In genomic region chr10:127199474-127199873, GRCm38 (mm10) we compare ENCODE assay signal across 19 mouse cellular contexts. TPM values are rescaled to one million over a fixed set of nuclear protein-coding genes. Genes with fewer than 3 reads are reported as not detected.
DNase-seq lines count a peak whose midpoint lies in the region; ATAC-seq and TF ChIP-seq lines count a peak whose summit lies in the region.
"Had no signal": no experiment of that assay in that cellular context is flagged by ENCODE, and none has a peak within 500 bp of the region (broad histone marks: within the 10 kb centered on the region; RNA-seq: fewer than 3 reads in every experiment).

No protein-coding gene starts in this region.

- no peak for ATAC-seq in kidney, embryonic 16.5 days (ENCODE audit: low FRiP score, low TSS enrichment)
- no peak for ATAC-seq in kidney, embryonic 15.5 days (replicated peaks; ENCODE audit: low FRiP score)
- ATAC-seq in liver, embryonic 13.5 days (ENCODE audit: low read depth) = no peak
- no peak for ATAC-seq in liver, embryonic 11.5 days (replicated peaks; ENCODE audit: low FRiP score)
- ATAC-seq in G1E (ENCODE audit: extremely low read depth, insufficient number of reproducible peaks, low FRiP score, poor library complexity, severe bottlenecking) = no peak
- no peak for ATAC-seq in inflammation-experienced regulatory T-cells, adult 6 months
- ATAC-seq: forebrain, embryonic 15.5 days; intestine, embryonic 15.5 days had no signal

- intact Hi-C loops in heart, adult 2 months (cut with DNase I) = no loop called here

- 84% methylated on average over 11 of the region's 11 CpGs for WGBS in heart, adult 2 months
- 84% methylated on average over 11 of the region's 11 CpGs for WGBS in kidney, embryonic 16.5 days
- 78% methylated on average over 11 of the region's 11 CpGs for WGBS in kidney, embryonic 15.5 days
- WGBS in liver, embryonic 13.5 days (ENCODE audit: insufficient replicate concordance) = 85% methylated on average over 11 of the region's 11 CpGs
- WGBS in liver, embryonic 11.5 days = 84% methylated on average over 11 of the region's 11 CpGs

- no peak overlapping the region for H3K9ac ChIP-seq in heart, adult 2 months (ENCODE audit: low read depth, low read length)
- 0 out of 2 replicates have a peak overlapping the region, but pooled peaks have one; percentile 11 for H3K9ac ChIP-seq in kidney, embryonic 16.5 days (replicated peaks; ENCODE audit: low read length)
- H3K9ac ChIP-seq in kidney, embryonic 15.5 days = no peak overlapping the region
- H3K9ac ChIP-seq in liver, embryonic 13.5 days = no peak overlapping the region
- no peak overlapping the region for H3K9ac ChIP-seq in liver, embryonic 11.5 days (ENCODE audit: low read depth, low read length)
- H3K9ac ChIP-seq: forebrain, embryonic 15.5 days; hindbrain, embryonic 15.5 days; intestine, embryonic 15.5 days had no signal

- H3K4me1 ChIP-seq in heart, adult 2 months (ENCODE audit: control insufficient read depth, insufficient read depth, low read length) = peaks cover 1% of the 10 kb centered on the region; the same call in 1 of the 2 replicates
- peaks cover 34% of the 10 kb centered on the region for H3K4me1 ChIP-seq in kidney, embryonic 16.5 days (ENCODE audit: insufficient read depth, low read length)
- H3K4me1 ChIP-seq in kidney, embryonic 15.5 days = peaks cover 44% of the 10 kb centered on the region
- H3K4me1 ChIP-seq in liver, embryonic 13.5 days (replicated peaks) = peaks cover 83% of the 10 kb centered on the region
- H3K4me1 ChIP-seq in liver, embryonic 11.5 days (replicated peaks; ENCODE audit: control insufficient read depth, insufficient read depth, low read length) = peaks cover 31% of the 10 kb centered on the region
- peaks cover 89% of the 10 kb centered on the region for H3K4me1 ChIP-seq in G1E (ENCODE audit: insufficient read depth, low read depth, low read length)

- TF ChIP-seq CTCF in heart, adult 2 months (IDR thresholded peaks at IDR 0.05) = no peak
- TF ChIP-seq CTCF in G1E (IDR thresholded peaks at IDR 0.05; ENCODE audit: low read depth, low read length) = no peak

- DNase-seq in heart, adult 2 months = no peak
- DNase-seq in heart, adult 8-10 months (ENCODE audit: low spot score) = no peak
- DNase-seq in liver, embryonic 13.5 days = no peak
- DNase-seq in liver, embryonic 11.5 days (ENCODE audit: low spot score) = no peak
- no peak for DNase-seq in G1E (ENCODE audit: low spot score)
- DNase-seq: adrenal gland, adult 2 months; adrenal gland, postnatal 25 days; cerebellum, adult 9-11 months; cerebellum, postnatal 36 days; gastrocnemius, postnatal 36 days; heart, adult 18-20 months; heart, postnatal 10 days had no signal

- no peaks in the 10 kb centered on the region for H3K36me3 ChIP-seq in heart, adult 2 months (ENCODE audit: control insufficient read depth, insufficient read depth, low read length)
- peaks cover 43% of the 10 kb centered on the region for H3K36me3 ChIP-seq in kidney, embryonic 16.5 days (ENCODE audit: insufficient read depth, low read length)
- H3K36me3 ChIP-seq in kidney, embryonic 15.5 days = peaks cover 70% of the 10 kb centered on the region
- H3K36me3 ChIP-seq in liver, embryonic 13.5 days = peaks cover 73% of the 10 kb centered on the region
- peaks cover 31% of the 10 kb centered on the region for H3K36me3 ChIP-seq in liver, embryonic 11.5 days (ENCODE audit: control insufficient read depth, insufficient read depth, low read length)
- H3K36me3 ChIP-seq in G1E (replicated peaks) = peaks cover 79% of the 10 kb centered on the region

- H3K4me3 ChIP-seq in heart, adult 2 months = no peak overlapping the region
- no peak overlapping the region for H3K4me3 ChIP-seq in kidney, embryonic 16.5 days (ENCODE audit: low read length)
- H3K4me3 ChIP-seq in kidney, embryonic 15.5 days (replicated peaks) = no peak overlapping the region
- no peak overlapping the region for H3K4me3 ChIP-seq in liver, embryonic 13.5 days (replicated peaks)
- H3K4me3 ChIP-seq in liver, embryonic 11.5 days (ENCODE audit: low read depth, low read length) = no peak overlapping the region
- H3K4me3 ChIP-seq in G1E (ENCODE audit: low read depth, low read length) = peak overlapping the region; percentile 52; the same call in 1 of the 2 replicates
- H3K4me3 ChIP-seq: forebrain, embryonic 15.5 days; hindbrain, embryonic 15.5 days; intestine, embryonic 15.5 days had no signal

- no peaks in the 10 kb centered on the region for H3K9me3 ChIP-seq in kidney, embryonic 16.5 days (ENCODE audit: low read length)
- no peaks in the 10 kb centered on the region for H3K9me3 ChIP-seq in kidney, embryonic 15.5 days (replicated peaks)
- no peaks in the 10 kb centered on the region for H3K9me3 ChIP-seq in liver, embryonic 13.5 days (replicated peaks)
- H3K9me3 ChIP-seq in liver, embryonic 11.5 days (ENCODE audit: control insufficient read depth, low read length) = no peaks in the 10 kb centered on the region
- H3K9me3 ChIP-seq in G1E (replicated peaks) = no peaks in the 10 kb centered on the region
- H3K9me3 ChIP-seq: forebrain, embryonic 15.5 days; hindbrain, embryonic 15.5 days; intestine, embryonic 15.5 days had no signal

- TF ChIP-seq EP300 in heart, adult 2 months (IDR thresholded peaks at IDR 0.05; ENCODE audit: insufficient read depth, low read depth, low read length) = no peak

- no peaks in the 10 kb centered on the region for H3K79me2 ChIP-seq in heart, adult 2 months (replicated peaks; ENCODE audit: control insufficient read depth, insufficient read depth, low read length)

- no peak overlapping the region for H3K27ac ChIP-seq in heart, adult 2 months
- no peak overlapping the region; the same call in 1 of the 2 replicates for H3K27ac ChIP-seq in kidney, embryonic 16.5 days (ENCODE audit: low read length)
- H3K27ac ChIP-seq in kidney, embryonic 15.5 days = no peak overlapping the region
- peak overlapping the region; percentile 100 for H3K27ac ChIP-seq in liver, embryonic 13.5 days
- no peak overlapping the region for H3K27ac ChIP-seq in liver, embryonic 11.5 days (ENCODE audit: low read depth, low read length)
- H3K27ac ChIP-seq: forebrain, embryonic 15.5 days; hindbrain, embryonic 15.5 days; intestine, embryonic 15.5 days had no signal

- no peaks in the 10 kb centered on the region for H3K27me3 ChIP-seq in heart, adult 2 months (ENCODE audit: control insufficient read depth, insufficient read depth, low read length)
- no peaks in the 10 kb centered on the region for H3K27me3 ChIP-seq in kidney, embryonic 16.5 days (ENCODE audit: insufficient read depth, low read length)
- H3K27me3 ChIP-seq in kidney, embryonic 15.5 days = no peaks in the 10 kb centered on the region
- H3K27me3 ChIP-seq in liver, embryonic 13.5 days = no peaks in the 10 kb centered on the region
- H3K27me3 ChIP-seq in liver, embryonic 11.5 days (replicated peaks; ENCODE audit: control insufficient read depth, insufficient read depth, low read length) = no peaks in the 10 kb centered on the region
- H3K27me3 ChIP-seq in G1E (ENCODE audit: insufficient read depth, low read length) = no peaks in the 10 kb centered on the region
- H3K27me3 ChIP-seq: CH12.LX; forebrain, embryonic 15.5 days; hindbrain, embryonic 15.5 days; intestine, embryonic 15.5 days had no signal

- H3K4me2 ChIP-seq in kidney, embryonic 16.5 days (replicated peaks; ENCODE audit: low read depth, low read length) = no peak overlapping the region
- H3K4me2 ChIP-seq in kidney, embryonic 15.5 days = no peak overlapping the region
- H3K4me2 ChIP-seq in liver, embryonic 13.5 days = no peak overlapping the region
- no peak overlapping the region for H3K4me2 ChIP-seq in liver, embryonic 11.5 days
- H3K4me2 ChIP-seq: forebrain, embryonic 15.5 days; hindbrain, embryonic 15.5 days; intestine, embryonic 15.5 days had no signal

- TF ChIP-seq POLR2A in heart, adult 2 months (IDR thresholded peaks at IDR 0.05; ENCODE audit: insufficient read depth, low read depth, low read length) = peak; percentile 7; the same call in 1 of the 2 replicates

RNA-seq across cellular contexts. Expression of gene Dtx3, which starts 3.9 kb away (rescaled TPM):
- 10 to 100 TPM; 23.7 to 24.2 TPM for total RNA-seq in heart, adult 2 months (2021)
- 92.6 and 102 TPM in 2 replicates for polyA plus RNA-seq in heart, adult 2 months (2012; rRNA removed)
- 10 to 100 TPM; 18.1 to 29.6 (median 24.2) TPM for total RNA-seq in heart, adult 8-10 months (2022)
- 115 and 125 TPM in 2 replicates for polyA plus RNA-seq in kidney, embryonic 16.5 days (2015; fragmentation: Nextera tagmentation; extraction: Ambion mirVana)
- polyA plus RNA-seq in kidney, embryonic 15.5 days (2015; fragmentation: Nextera tagmentation; extraction: Ambion mirVana) = 100 and 129 TPM in 2 replicates
- polyA plus RNA-seq in liver, embryonic 13.5 days (2015; fragmentation: Nextera tagmentation; extraction: Ambion mirVana) = 16.8 and 19.3 TPM in 2 replicates
- polyA plus RNA-seq in liver, embryonic 11.5 days (2014; fragmentation: Nextera tagmentation; extraction: Ambion mirVana) = 64.0 and 70.8 TPM in 2 replicates
- total RNA-seq in G1E (2014; fragmentation: Nextera tagmentation) (318 and 360 TPM in 2 replicates), G1E (2017) (95.8 and 125 TPM in 2 replicates)
- polyA plus RNA-seq in G1E (2012) = 213 and 260 TPM in 2 replicates
- 10 to 100 TPM; 35.2 to 56.0 (median 47.0) TPM for polyA plus RNA-seq in inflammation-experienced regulatory T-cells, adult 6 months (2017; shearing (Covaris generic))

RNA-seq across cellular contexts. Expression of gene Arhgef25, which starts 9.6 kb away (rescaled TPM):
- total RNA-seq in heart, adult 2 months (2021) = 10 to 100 TPM in 1 of 2 experiments, 1 to 10 TPM in 1; 9.8 to 10.1 TPM
- 17.4 and 18.2 TPM in 2 replicates for polyA plus RNA-seq in heart, adult 2 months (2012; rRNA removed)
- 10 to 100 TPM in 3 of 4 experiments, 1 to 10 TPM in 1; 8.1 to 13.4 (median 10.8) TPM for total RNA-seq in heart, adult 8-10 months (2022)
- 47.8 and 53.8 TPM in 2 replicates for polyA plus RNA-seq in kidney, embryonic 16.5 days (2015; fragmentation: Nextera tagmentation; extraction: Ambion mirVana)
- 40.6 and 52.6 TPM in 2 replicates for polyA plus RNA-seq in kidney, embryonic 15.5 days (2015; fragmentation: Nextera tagmentation; extraction: Ambion mirVana)
- polyA plus RNA-seq in liver, embryonic 13.5 days (2015; fragmentation: Nextera tagmentation; extraction: Ambion mirVana) = 8.1 and 8.2 TPM in 2 replicates
- 28.3 and 30.2 TPM in 2 replicates for polyA plus RNA-seq in liver, embryonic 11.5 days (2014; fragmentation: Nextera tagmentation; extraction: Ambion mirVana)
- total RNA-seq in G1E (2014; fragmentation: Nextera tagmentation) (49.0 and 70.1 TPM in 2 replicates), G1E (2017) (43.0 and 51.4 TPM in 2 replicates)
- polyA plus RNA-seq in G1E (2012) = 98.4 and 120 TPM in 2 replicates
- polyA plus RNA-seq in inflammation-experienced regulatory T-cells, adult 6 months (2017; shearing (Covaris generic)) = under 1 TPM in 1 of 3 experiments, not detected in 2; 0.20 TPM

RNA-seq across cellular contexts. Expression of gene Pip4k2c, which starts 11.9 kb away (rescaled TPM):
- total RNA-seq in heart, adult 2 months (2021) = 10 to 100 TPM; 25.7 to 28.8 TPM
- 29.0 and 42.3 TPM in 2 replicates for polyA plus RNA-seq in heart, adult 2 months (2012; rRNA removed)
- total RNA-seq in heart, adult 8-10 months (2022) = 10 to 100 TPM; 32.4 to 38.3 (median 35.3) TPM
- polyA plus RNA-seq in kidney, embryonic 16.5 days (2015; fragmentation: Nextera tagmentation; extraction: Ambion mirVana) = 50.9 and 52.2 TPM in 2 replicates
- 41.1 and 43.5 TPM in 2 replicates for polyA plus RNA-seq in kidney, embryonic 15.5 days (2015; fragmentation: Nextera tagmentation; extraction: Ambion mirVana)
- polyA plus RNA-seq in liver, embryonic 13.5 days (2015; fragmentation: Nextera tagmentation; extraction: Ambion mirVana) = 39.8 and 45.8 TPM in 2 replicates
- 43.1 and 43.4 TPM in 2 replicates for polyA plus RNA-seq in liver, embryonic 11.5 days (2014; fragmentation: Nextera tagmentation; extraction: Ambion mirVana)
- total RNA-seq in G1E (2014; fragmentation: Nextera tagmentation) (136 and 141 TPM in 2 replicates), G1E (2017) (126 and 133 TPM in 2 replicates)
- 130 and 151 TPM in 2 replicates for polyA plus RNA-seq in G1E (2012)
- 10 to 100 TPM; 25.7 to 32.1 (median 26.0) TPM for polyA plus RNA-seq in inflammation-experienced regulatory T-cells, adult 6 months (2017; shearing (Covaris generic))

RNA-seq across cellular contexts. Expression of gene Slc26a10, which starts 19.0 kb away (rescaled TPM):
- 10 to 100 TPM; 13.2 to 14.7 TPM for total RNA-seq in heart, adult 2 months (2021)
- polyA plus RNA-seq in heart, adult 2 months (2012; rRNA removed) = 40.5 and 68.0 TPM in 2 replicates
- total RNA-seq in heart, adult 8-10 months (2022) = 10 to 100 TPM; 13.0 to 24.6 (median 15.5) TPM
- 2.7 and 4.4 TPM in 2 replicates for polyA plus RNA-seq in kidney, embryonic 16.5 days (2015; fragmentation: Nextera tagmentation; extraction: Ambion mirVana)
- 3.1 and 3.3 TPM in 2 replicates for polyA plus RNA-seq in kidney, embryonic 15.5 days (2015; fragmentation: Nextera tagmentation; extraction: Ambion mirVana)
- 1.8 and 2.1 TPM in 2 replicates for polyA plus RNA-seq in liver, embryonic 13.5 days (2015; fragmentation: Nextera tagmentation; extraction: Ambion mirVana)
- 3.6 and 5.2 TPM in 2 replicates for polyA plus RNA-seq in liver, embryonic 11.5 days (2014; fragmentation: Nextera tagmentation; extraction: Ambion mirVana)
- total RNA-seq in G1E (2014; fragmentation: Nextera tagmentation) = 8.4 and 10.1 TPM in 2 replicates
- total RNA-seq in G1E (2017) = 0.58 and 0.98 TPM in 2 replicates
- 0.68 and 0.94 TPM in 2 replicates for polyA plus RNA-seq in G1E (2012)
- polyA plus RNA-seq in inflammation-experienced regulatory T-cells, adult 6 months (2017; shearing (Covaris generic)) = 1 to 10 TPM; 3.2 to 4.3 (median 3.2) TPM

RNA-seq across cellular contexts. Expression of gene B4galnt1, which starts 34.4 kb away (rescaled TPM):
- 1 to 10 TPM; 1.8 to 2.0 TPM for total RNA-seq in heart, adult 2 months (2021)
- polyA plus RNA-seq in heart, adult 2 months (2012; rRNA removed) = 4.0 and 9.5 TPM in 2 replicates
- 1 to 10 TPM; 1.2 to 3.2 (median 1.5) TPM for total RNA-seq in heart, adult 8-10 months (2022)
- polyA plus RNA-seq in kidney, embryonic 16.5 days (2015; fragmentation: Nextera tagmentation; extraction: Ambion mirVana) = 7.2 and 10.1 TPM in 2 replicates
- 7.5 and 7.7 TPM in 2 replicates for polyA plus RNA-seq in kidney, embryonic 15.5 days (2015; fragmentation: Nextera tagmentation; extraction: Ambion mirVana)
- polyA plus RNA-seq in liver, embryonic 13.5 days (2015; fragmentation: Nextera tagmentation; extraction: Ambion mirVana) = 9.3 and 11.0 TPM in 2 replicates
- 21.6 and 26.3 TPM in 2 replicates for polyA plus RNA-seq in liver, embryonic 11.5 days (2014; fragmentation: Nextera tagmentation; extraction: Ambion mirVana)
- total RNA-seq in G1E (2014; fragmentation: Nextera tagmentation) (173 and 188 TPM in 2 replicates), G1E (2017) (65.0 and 66.7 TPM in 2 replicates)
- polyA plus RNA-seq in G1E (2012) = 292 and 318 TPM in 2 replicates
- polyA plus RNA-seq in inflammation-experienced regulatory T-cells, adult 6 months (2017; shearing (Covaris generic)) = 100 to 1,000 TPM; 181 to 204 (median 188) TPM
